Comparison of ENCODE assay signal across 21 mouse cellular contexts in genomic region chr15:88372039-88372438, GRCm38 (mm10).
DNase-seq lines count a peak whose midpoint lies in the region; ATAC-seq and TF ChIP-seq lines count a peak whose summit lies in the region.
"Had no signal": no experiment of that assay in that cellular context is flagged by ENCODE, and none has a peak within 500 bp of the region (broad histone marks: within the 10 kb centered on the region; RNA-seq: fewer than 3 reads in every experiment).

No protein-coding gene starts in this region.

- TF ChIP-seq CTCF in hindbrain, postnatal 0 days (IDR thresholded peaks at IDR 0.05; ENCODE audit: low read depth): no peak
- no peak for TF ChIP-seq CTCF in midbrain, postnatal 0 days (IDR thresholded peaks at IDR 0.05)

- no peaks in the 10 kb centered on the region for H3K4me1 ChIP-seq in forebrain, embryonic 11.5 days (replicated peaks; ENCODE audit: control insufficient read depth, insufficient read depth, low read length)
- peaks cover 7% of the 10 kb centered on the region; the same call in 1 of the 2 replicates for H3K4me1 ChIP-seq in forebrain, embryonic 15.5 days
- no peaks in the 10 kb centered on the region for H3K4me1 ChIP-seq in hindbrain, postnatal 0 days (ENCODE audit: insufficient read depth, low read length)
- no peaks in the 10 kb centered on the region for H3K4me1 ChIP-seq in hindbrain, embryonic 12.5 days
- no peaks in the 10 kb centered on the region for H3K4me1 ChIP-seq in midbrain, postnatal 0 days (ENCODE audit: insufficient read depth, low read length)
- no peaks in the 10 kb centered on the region for H3K4me1 ChIP-seq in midbrain, embryonic 11.5 days (ENCODE audit: control insufficient read depth, insufficient read depth, low read length)
- H3K4me1 ChIP-seq: embryonic facial prominence, embryonic 10.5 days; heart, embryonic 13.5 days; hindbrain, embryonic 13.5 days had no signal

- no peak for ATAC-seq in forebrain, embryonic 11.5 days (replicated peaks; ENCODE audit: low FRiP score)
- no peak for ATAC-seq in forebrain, embryonic 15.5 days (replicated peaks)
- 0 out of 2 replicates have a peak, but pooled peaks have one; percentile 56 for ATAC-seq in hindbrain, postnatal 0 days
- ATAC-seq in hindbrain, embryonic 12.5 days (ENCODE audit: low FRiP score): no peak
- ATAC-seq in midbrain, postnatal 0 days (ENCODE audit: low FRiP score): no peak
- no peak for ATAC-seq in midbrain, embryonic 11.5 days (ENCODE audit: low FRiP score)
- ATAC-seq: CD4-positive, CD25-positive, alpha-beta regulatory T cell, adult 4 months; forebrain, embryonic 16.5 days had no signal

- no peak overlapping the region for H3K27ac ChIP-seq in forebrain, embryonic 11.5 days (ENCODE audit: low read depth, low read length)
- no peak overlapping the region for H3K27ac ChIP-seq in forebrain, embryonic 15.5 days (replicated peaks)
- H3K27ac ChIP-seq in hindbrain, postnatal 0 days: no peak overlapping the region
- H3K27ac ChIP-seq in hindbrain, embryonic 12.5 days: no peak overlapping the region
- H3K27ac ChIP-seq in midbrain, postnatal 0 days (ENCODE audit: low read depth, low read length): no peak overlapping the region
- H3K27ac ChIP-seq in midbrain, embryonic 11.5 days (ENCODE audit: low read depth, low read length): no peak overlapping the region
- H3K27ac ChIP-seq: embryonic facial prominence, embryonic 10.5 days; heart, embryonic 13.5 days; hindbrain, embryonic 13.5 days had no signal

- 88% methylated on average over 8 of the region's 8 CpGs for WGBS in forebrain, embryonic 11.5 days
- WGBS in forebrain, embryonic 15.5 days: 41% methylated on average over 8 of the region's 8 CpGs
- 19% methylated on average over 8 of the region's 8 CpGs for WGBS in hindbrain, postnatal 0 days
- 72% methylated on average over 8 of the region's 8 CpGs for WGBS in hindbrain, embryonic 12.5 days
- WGBS in midbrain, postnatal 0 days: 41% methylated on average over 8 of the region's 8 CpGs
- WGBS in midbrain, embryonic 11.5 days: 82% methylated on average over 8 of the region's 8 CpGs

- H3K36me3 ChIP-seq in forebrain, embryonic 11.5 days (ENCODE audit: control insufficient read depth, insufficient read depth, low read length): no peaks in the 10 kb centered on the region
- H3K36me3 ChIP-seq in forebrain, embryonic 15.5 days: no peaks in the 10 kb centered on the region
- no peaks in the 10 kb centered on the region for H3K36me3 ChIP-seq in hindbrain, postnatal 0 days (ENCODE audit: insufficient read depth, low read length)
- no peaks in the 10 kb centered on the region for H3K36me3 ChIP-seq in hindbrain, embryonic 12.5 days
- H3K36me3 ChIP-seq in midbrain, postnatal 0 days (ENCODE audit: insufficient read depth, low read length): no peaks in the 10 kb centered on the region
- H3K36me3 ChIP-seq in midbrain, embryonic 11.5 days (ENCODE audit: control insufficient read depth, insufficient read depth, low read length): no peaks in the 10 kb centered on the region
- H3K36me3 ChIP-seq: embryonic facial prominence, embryonic 10.5 days; G1E; heart, embryonic 13.5 days; hindbrain, embryonic 13.5 days had no signal

- no peak overlapping the region for H3K4me3 ChIP-seq in forebrain, embryonic 11.5 days (ENCODE audit: low read depth, low read length)
- no peak overlapping the region for H3K4me3 ChIP-seq in forebrain, embryonic 15.5 days
- H3K4me3 ChIP-seq in hindbrain, postnatal 0 days (ENCODE audit: low read length): no peak overlapping the region
- no peak overlapping the region for H3K4me3 ChIP-seq in hindbrain, embryonic 12.5 days
- H3K4me3 ChIP-seq in midbrain, postnatal 0 days (ENCODE audit: low read depth, low read length): no peak overlapping the region
- no peak overlapping the region for H3K4me3 ChIP-seq in midbrain, embryonic 11.5 days (ENCODE audit: low read depth, low read length)
- H3K4me3 ChIP-seq: embryonic facial prominence, embryonic 10.5 days; heart, embryonic 13.5 days; hindbrain, embryonic 13.5 days had no signal

- H3K9me3 ChIP-seq in forebrain, embryonic 11.5 days (ENCODE audit: control insufficient read depth, low read length): no peaks in the 10 kb centered on the region
- H3K9me3 ChIP-seq in forebrain, embryonic 15.5 days: no peaks in the 10 kb centered on the region
- H3K9me3 ChIP-seq in hindbrain, postnatal 0 days (ENCODE audit: low read length): no peaks in the 10 kb centered on the region
- no peaks in the 10 kb centered on the region for H3K9me3 ChIP-seq in hindbrain, embryonic 12.5 days (replicated peaks)
- H3K9me3 ChIP-seq in midbrain, postnatal 0 days (ENCODE audit: low read length): no peaks in the 10 kb centered on the region
- no peaks in the 10 kb centered on the region for H3K9me3 ChIP-seq in midbrain, embryonic 11.5 days (ENCODE audit: control insufficient read depth, low read length)
- H3K9me3 ChIP-seq: embryonic facial prominence, embryonic 10.5 days; heart, embryonic 13.5 days; hindbrain, embryonic 13.5 days had no signal

- H3K9ac ChIP-seq in forebrain, embryonic 11.5 days (ENCODE audit: low read length): no peak overlapping the region
- no peak overlapping the region for H3K9ac ChIP-seq in forebrain, embryonic 15.5 days (replicated peaks)
- no peak overlapping the region for H3K9ac ChIP-seq in hindbrain, postnatal 0 days (replicated peaks; ENCODE audit: low read length)
- no peak overlapping the region for H3K9ac ChIP-seq in hindbrain, embryonic 12.5 days
- H3K9ac ChIP-seq in midbrain, postnatal 0 days (replicated peaks; ENCODE audit: low read length, poor library complexity, severe bottlenecking): no peak overlapping the region
- H3K9ac ChIP-seq in midbrain, embryonic 11.5 days (ENCODE audit: low read length): no peak overlapping the region
- H3K9ac ChIP-seq: heart, embryonic 13.5 days; hindbrain, embryonic 13.5 days had no signal

- no peak overlapping the region for H3K4me2 ChIP-seq in forebrain, embryonic 11.5 days (ENCODE audit: low read depth, low read length, severe bottlenecking)
- no peak overlapping the region for H3K4me2 ChIP-seq in forebrain, embryonic 15.5 days (replicated peaks)
- H3K4me2 ChIP-seq in hindbrain, postnatal 0 days (ENCODE audit: low read depth, low read length): no peak overlapping the region
- H3K4me2 ChIP-seq in hindbrain, embryonic 12.5 days (replicated peaks): no peak overlapping the region
- H3K4me2 ChIP-seq in midbrain, postnatal 0 days (ENCODE audit: low read depth, low read length, poor library complexity, severe bottlenecking): no peak overlapping the region
- H3K4me2 ChIP-seq in midbrain, embryonic 11.5 days: no peak overlapping the region
- H3K4me2 ChIP-seq: heart, embryonic 13.5 days; hindbrain, embryonic 13.5 days had no signal

- DNase-seq in forebrain, embryonic 11.5 days (ENCODE audit: low spot score): peak; percentile 20
- peak; percentile 57 for DNase-seq in hindbrain, postnatal 0 days (ENCODE audit: low spot score)
- DNase-seq in midbrain, postnatal 0 days (ENCODE audit: low spot score): peak; percentile 70
- no peak for DNase-seq in midbrain, embryonic 11.5 days (ENCODE audit: low spot score, missing footprints)
- DNase-seq in telencephalon, adult 2 months (ENCODE audit: low read depth, low spot score): peak; percentile 19
- DNase-seq: adrenal gland, adult 8-10 months; adrenal gland, postnatal 36 days; B cell, adult 2 months; cerebellum, adult 11-12 months; cerebellum, adult 9-11 months; gastrocnemius, postnatal 36 days; heart, adult 11 months; heart, postnatal 36 days had no signal

- H3K27me3 ChIP-seq in forebrain, embryonic 11.5 days (ENCODE audit: control insufficient read depth, insufficient read depth, low read length): no peaks in the 10 kb centered on the region
- 0 out of 2 replicates have a peak, but pooled peaks cover 2% of the 10 kb centered on the region for H3K27me3 ChIP-seq in forebrain, embryonic 15.5 days
- no peaks in the 10 kb centered on the region for H3K27me3 ChIP-seq in hindbrain, postnatal 0 days (ENCODE audit: insufficient read depth, low read length)
- H3K27me3 ChIP-seq in hindbrain, embryonic 12.5 days: no peaks in the 10 kb centered on the region
- H3K27me3 ChIP-seq in midbrain, postnatal 0 days (ENCODE audit: insufficient read depth, low read length): no peaks in the 10 kb centered on the region
- no peaks in the 10 kb centered on the region for H3K27me3 ChIP-seq in midbrain, embryonic 11.5 days (ENCODE audit: control insufficient read depth, insufficient read depth, low read length)
- H3K27me3 ChIP-seq: heart, embryonic 13.5 days had no signal
